Mouse (Mus musculus) erythroblast, embryonic 14.5 days (primary cell): ENCODE data around the gene Col4a5.

Experiments used
- GATA1 ChIP-seq: IDR thresholded peaks from 2 replicates; pipeline ENCODE4 v1.6.1; 2012; ENCODE audit warnings: low read length, inconsistent platforms, mixed read lengths
- TAL1 ChIP-seq: IDR thresholded peaks from 3 replicates; pipeline ENCODE4 v1.6.1; 2012; ENCODE audit warnings: low read length, inconsistent platforms, mixed read lengths

GRCm38 (mm10) chrX:141724391-141724891 lies 249.3 kb downstream of the Col4a5 start:
- TF ChIP-seq GATA1 (no peak), TAL1 (no peak)
